Mouse (Mus musculus): ENCODE measurements around the gene Tsacc. TPM values are rescaled to one million over a fixed set of nuclear protein-coding genes. Genes with fewer than 3 reads are reported as not detected.
A peak's percentile ranks its signal among the peaks of the same experiment; 100 is the strongest.

Gene Tsacc
- polyA plus RNA-seq, 1 experiment from 2014 or later: 9.9 TPM

GRCm38 (mm10) chr3:88245811-88246210 lies 51.0 kb downstream of the Tsacc start:
- Histone ChIP-seq H3K36me3 (replicated peaks) (no peaks in the 10 kb centered on the region), H3K27me3 (replicated peaks) (peaks cover 38% of the 10 kb centered on the region; the same call in 1 of the 2 replicates), H3K4me3 (no peak overlapping the region), H3K4me2 (no peak overlapping the region), H3K9me3 (no peaks in the 10 kb centered on the region), H3K4me1 (peaks cover 22% of the 10 kb centered on the region), H3K27ac (no peak overlapping the region), H3K9ac (no peak overlapping the region)
- 23% methylated on average over 13 of the region's 13 CpGs for WGBS
- ATAC-seq (replicated peaks): no peak

- Histone ChIP-seq H3K9me3 (no peaks in the 10 kb centered on the region), H3K4me1 (peaks cover 26% of the 10 kb centered on the region), H3K27me3 (replicated peaks) (peaks cover 45% of the 10 kb centered on the region), H3K27ac (no peak overlapping the region), H3K4me3 (no peak overlapping the region), H3K36me3 (replicated peaks) (no peaks in the 10 kb centered on the region), H3K4me2 (no peak overlapping the region), H3K9ac (no peak overlapping the region)
- 8% methylated on average over 2 of the region's 2 CpGs for WGBS
- ATAC-seq (replicated peaks): no peak
Observed at GRCm38 (mm10) chr3:88244071-88244470, 52.7 kb downstream of the Tsacc start.

- Histone ChIP-seq H3K4me1 (peaks cover 33% of the 10 kb centered on the region), H3K36me3 (replicated peaks) (no peaks in the 10 kb centered on the region), H3K27me3 (replicated peaks) (peaks cover 52% of the 10 kb centered on the region), H3K9me3 (no peaks in the 10 kb centered on the region), H3K4me2 (0 out of 2 replicates have a peak overlapping the region, but pooled peaks have one; percentile 6), H3K27ac (peak overlapping the region; percentile 55; the same call in 1 of the 2 replicates), H3K9ac (peak overlapping the region; percentile 23; the same call in 1 of the 2 replicates), H3K4me3 (no peak overlapping the region)
- ATAC-seq (replicated peaks): peak; percentile 55; the same call in 1 of the 2 replicates
- WGBS: 2% methylated on average over 13 of the region's 13 CpGs
Observed at GRCm38 (mm10) chr3:88242531-88242930, 54.3 kb downstream of the Tsacc start.

- WGBS: 1% methylated on average over 47 of the region's 48 CpGs
- peak overlapping the region; percentile 67 for H3K27ac ChIP-seq
- ATAC-seq (replicated peaks): peak; percentile 21
- no peak overlapping the region for H3K9ac ChIP-seq
- H3K9me3 ChIP-seq: no peaks in the 10 kb centered on the region
- peak overlapping the region; percentile 35 for H3K4me2 ChIP-seq
- H3K4me3 ChIP-seq: peak overlapping the region; percentile 21
- H3K27me3 ChIP-seq (replicated peaks): peaks cover 52% of the 10 kb centered on the region
- no peaks in the 10 kb centered on the region for H3K36me3 ChIP-seq (replicated peaks)
- peaks cover 44% of the 10 kb centered on the region for H3K4me1 ChIP-seq
Observed at GRCm38 (mm10) chr3:88241045-88241786, 55.6 kb downstream of the Tsacc start.

- H3K9me3 ChIP-seq: no peaks in the 10 kb centered on the region
- H3K9ac ChIP-seq: no peak overlapping the region
- peak overlapping the region; percentile 67 for H3K27ac ChIP-seq
- 48% methylated on average over 4 of the region's 4 CpGs for WGBS
- H3K36me3 ChIP-seq (replicated peaks): no peaks in the 10 kb centered on the region
- no peak for ATAC-seq (replicated peaks)
- H3K4me3 ChIP-seq: no peak overlapping the region
- H3K4me1 ChIP-seq: peaks cover 44% of the 10 kb centered on the region
- peaks cover 35% of the 10 kb centered on the region for H3K27me3 ChIP-seq (replicated peaks)
- no peak overlapping the region for H3K4me2 ChIP-seq
Observed at GRCm38 (mm10) chr3:88239446-88239845, 57.4 kb downstream of the Tsacc start.

- Histone ChIP-seq H3K9ac (no peak overlapping the region), H3K27me3 (replicated peaks) (peaks cover 31% of the 10 kb centered on the region), H3K27ac (peak overlapping the region; percentile 71), H3K36me3 (replicated peaks) (no peaks in the 10 kb centered on the region), H3K4me1 (peaks cover 44% of the 10 kb centered on the region), H3K9me3 (no peaks in the 10 kb centered on the region), H3K4me3 (no peak overlapping the region), H3K4me2 (no peak overlapping the region)
- peak; percentile 43 for ATAC-seq (replicated peaks)
- 26% methylated on average over 8 of the region's 8 CpGs for WGBS
Observed at GRCm38 (mm10) chr3:88238866-88239391, 57.9 kb downstream of the Tsacc start.

GRCm38 (mm10) chr3:88237556-88238194 lies 59.1 kb downstream of the Tsacc start:
- Histone ChIP-seq H3K36me3 (replicated peaks) (no peaks in the 10 kb centered on the region), H3K4me2 (no peak overlapping the region), H3K27ac (peak overlapping the region; percentile 71), H3K4me1 (peaks cover 50% of the 10 kb centered on the region), H3K27me3 (replicated peaks) (peaks cover 19% of the 10 kb centered on the region; the same call in 1 of the 2 replicates), H3K9ac (no peak overlapping the region), H3K9me3 (no peaks in the 10 kb centered on the region), H3K4me3 (no peak overlapping the region)
- WGBS: 7% methylated on average over 10 of the region's 10 CpGs
- no peak for ATAC-seq (replicated peaks)

GRCm38 (mm10) chr3:88237161-88237555 lies 59.6 kb downstream of the Tsacc start:
- no peaks in the 10 kb centered on the region for H3K9me3 ChIP-seq
- no peak overlapping the region for H3K4me3 ChIP-seq
- peaks cover 47% of the 10 kb centered on the region for H3K4me1 ChIP-seq
- H3K27me3 ChIP-seq (replicated peaks): peaks cover 16% of the 10 kb centered on the region; the same call in 1 of the 2 replicates
- H3K4me2 ChIP-seq: no peak overlapping the region
- peak overlapping the region; percentile 71 for H3K27ac ChIP-seq
- ATAC-seq (replicated peaks): no peak
- no peaks in the 10 kb centered on the region for H3K36me3 ChIP-seq (replicated peaks)
- no peak overlapping the region for H3K9ac ChIP-seq
- 10% methylated on average over 6 of the region's 6 CpGs for WGBS

GRCm38 (mm10) chr3:88235616-88236015 lies 61.2 kb downstream of the Tsacc start:
- 21% methylated on average over 2 of the region's 2 CpGs for WGBS
- Histone ChIP-seq H3K4me1 (peaks cover 50% of the 10 kb centered on the region), H3K4me3 (no peak overlapping the region), H3K4me2 (no peak overlapping the region), H3K36me3 (replicated peaks) (no peaks in the 10 kb centered on the region), H3K27ac (no peak overlapping the region; the same call in 1 of the 2 replicates), H3K9ac (no peak overlapping the region), H3K27me3 (replicated peaks) (peaks cover 14% of the 10 kb centered on the region; the same call in 1 of the 2 replicates), H3K9me3 (no peaks in the 10 kb centered on the region)
- no peak for ATAC-seq (replicated peaks)

GRCm38 (mm10) chr3:88235216-88235615 lies 61.6 kb downstream of the Tsacc start:
- Histone ChIP-seq H3K36me3 (replicated peaks) (no peaks in the 10 kb centered on the region), H3K9ac (no peak overlapping the region), H3K4me3 (no peak overlapping the region), H3K27me3 (replicated peaks) (peaks cover 10% of the 10 kb centered on the region; the same call in 1 of the 2 replicates), H3K27ac (no peak overlapping the region), H3K4me2 (no peak overlapping the region), H3K9me3 (no peaks in the 10 kb centered on the region), H3K4me1 (peaks cover 51% of the 10 kb centered on the region)
- no peak for ATAC-seq (replicated peaks)
- 6% methylated on average over 3 of the region's 3 CpGs for WGBS

- Histone ChIP-seq H3K36me3 (replicated peaks) (0 out of 2 replicates have a peak, but pooled peaks cover 1% of the 10 kb centered on the region), H3K9me3 (no peaks in the 10 kb centered on the region), H3K4me3 (no peak overlapping the region), H3K4me1 (peaks cover 58% of the 10 kb centered on the region), H3K9ac (no peak overlapping the region), H3K4me2 (no peak overlapping the region), H3K27ac (peak overlapping the region; percentile 66), H3K27me3 (replicated peaks) (0 out of 2 replicates have a peak, but pooled peaks cover 7% of the 10 kb centered on the region)
- ATAC-seq (replicated peaks): no peak
- WGBS: 42% methylated on average over 8 of the region's 8 CpGs
Observed at GRCm38 (mm10) chr3:88234041-88234440, 62.8 kb downstream of the Tsacc start.

Measured in midbrain, embryonic 15.5 days (tissue).